Mouse (Mus musculus): ENCODE data around the gene Fam43a.

The Fam43a gene

GRCm38 (mm10) chr16:30595835-30596557 lies 3.5 kb upstream of the Fam43a start:
- no peak for DNase-seq (ENCODE audit: low read depth, low spot score)

DNA sequence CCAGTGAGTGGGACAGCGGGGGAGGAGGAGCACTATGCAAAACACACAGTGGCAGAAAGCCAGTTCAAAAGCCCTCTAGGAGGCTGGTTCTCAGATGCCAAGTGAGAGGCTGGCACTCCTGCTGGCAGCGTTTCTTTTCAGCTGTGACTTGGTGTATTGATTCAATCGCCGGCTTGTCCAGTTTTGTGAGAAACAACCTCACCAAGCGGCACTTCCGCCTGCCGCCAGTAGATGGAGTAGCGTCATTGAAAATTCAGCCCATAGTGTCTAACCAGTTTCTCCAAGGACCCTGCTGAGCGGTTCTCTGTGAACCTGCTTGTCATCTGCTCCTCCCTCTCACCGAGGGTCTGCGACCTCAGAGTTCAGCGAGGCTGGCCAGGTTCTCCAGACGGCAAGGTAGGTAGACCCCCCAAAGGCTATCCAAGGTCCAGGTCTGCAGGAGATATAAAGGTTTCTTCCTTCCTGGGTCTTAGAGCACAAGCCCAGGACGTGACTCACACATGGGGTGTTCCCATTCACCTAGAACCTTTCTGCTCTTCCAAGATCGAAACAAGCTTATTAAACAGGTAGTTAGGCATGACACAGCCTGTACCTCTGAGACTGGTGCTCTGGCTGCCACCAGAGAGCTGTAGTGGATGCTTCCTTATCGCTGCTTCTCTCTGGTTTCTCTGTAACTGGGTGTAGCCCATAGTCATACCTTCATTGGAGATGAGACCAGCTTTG lies 2.4 kb upstream of the Fam43a start:
- DNase-seq (ENCODE audit: low read depth, low spot score), result peak; percentile 70

- DNase-seq (ENCODE audit: low read depth, low spot score), result peak; percentile 58
Measured at GRCm38 (mm10) chr16:30600431-30601045, 1.0 kb downstream of the Fam43a start.

- DNase-seq (ENCODE audit: low read depth, low spot score), result peak; percentile 44
Measured at GRCm38 (mm10) chr16:30601046-30601832, 1.7 kb downstream of the Fam43a start.

DNA sequence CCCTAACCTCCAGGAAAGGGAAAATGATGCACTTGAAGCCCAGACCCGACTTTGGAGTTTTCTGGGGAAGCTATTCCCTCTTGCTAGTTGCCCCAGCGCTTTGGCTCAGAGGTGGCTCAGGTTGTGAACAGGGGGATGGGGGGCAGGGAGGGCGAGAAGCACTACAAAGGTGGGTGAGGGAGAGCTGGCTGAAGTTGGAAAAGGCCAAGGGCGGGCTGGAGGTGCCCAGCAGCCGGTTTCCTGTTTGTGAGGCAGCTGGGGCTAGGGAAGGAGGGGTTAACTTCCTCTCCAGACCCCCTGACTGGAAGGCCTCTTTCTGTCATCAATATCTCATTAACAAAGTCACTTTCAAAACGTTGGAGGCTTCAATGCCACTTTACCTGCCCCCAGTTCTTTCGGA lies 2.4 kb downstream of the Fam43a start:
- no peak for DNase-seq (ENCODE audit: low read depth, low spot score)

DNA sequence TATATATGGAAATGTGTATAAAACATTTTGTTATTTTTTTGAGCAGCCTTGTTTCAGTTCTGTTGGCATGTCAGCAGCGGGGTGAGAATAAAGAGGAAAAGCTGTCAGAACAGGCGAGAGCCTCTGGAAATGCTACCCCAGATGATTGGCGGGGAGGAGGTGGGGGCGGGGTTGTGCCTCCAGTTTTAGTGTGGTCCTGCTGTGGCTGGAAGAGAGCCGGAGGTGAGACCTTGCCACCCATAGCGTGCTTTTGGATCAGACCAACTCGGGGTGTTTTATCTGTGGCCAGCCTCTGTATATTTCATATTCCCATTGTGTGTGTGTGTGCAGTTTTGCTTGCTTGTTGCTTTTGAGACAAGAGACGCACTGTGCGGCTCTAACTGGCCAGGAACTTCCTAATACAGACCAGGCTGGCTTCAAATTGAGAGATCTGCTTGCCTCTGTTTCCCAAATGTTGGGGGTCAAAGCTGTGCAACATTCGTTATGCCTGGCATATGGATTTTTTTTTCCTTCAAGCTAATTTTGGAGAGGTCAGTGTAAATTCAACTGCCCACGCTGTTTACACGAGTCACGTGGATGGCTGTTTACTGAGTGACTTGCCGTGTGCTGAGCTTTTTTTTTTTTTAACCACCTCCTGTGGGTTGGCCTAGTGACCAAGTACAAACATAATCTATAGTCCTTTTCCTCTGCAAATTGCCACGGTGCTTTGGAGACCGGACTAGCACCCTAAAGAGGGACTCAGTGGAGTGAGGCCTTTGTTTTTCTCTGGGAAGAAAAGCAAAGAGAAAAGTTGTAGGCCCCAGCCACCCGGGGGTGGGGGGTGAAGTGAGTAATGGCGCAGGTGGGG lies 3.4 kb downstream of the Fam43a start:
- no peak for DNase-seq (ENCODE audit: low read depth, low spot score)

- DNase-seq (ENCODE audit: low read depth, low spot score), result peak; percentile 44
Measured at GRCm38 (mm10) chr16:30603531-30603842, 4.0 kb downstream of the Fam43a start.

GRCm38 (mm10) chr16:30604061-30604806 lies 4.7 kb downstream of the Fam43a start:
- no peak for DNase-seq (ENCODE audit: low read depth, low spot score)

DNA sequence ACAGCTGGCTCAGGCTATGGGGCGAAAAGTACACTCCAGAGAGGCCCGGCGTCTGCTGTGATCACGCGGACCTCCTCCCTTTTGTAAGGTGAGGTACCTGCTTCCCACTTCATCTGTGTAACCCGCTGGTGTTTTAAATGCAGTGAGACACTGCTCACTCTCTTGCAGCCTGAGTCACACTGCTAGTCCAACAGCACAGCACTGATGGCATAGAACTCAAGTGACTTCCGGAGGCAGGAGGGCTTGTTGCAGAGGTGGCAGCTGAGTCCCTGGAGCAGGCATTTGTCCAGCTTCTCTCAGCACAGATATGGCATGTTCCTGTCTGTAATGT lies 5.2 kb downstream of the Fam43a start:
- no peak for DNase-seq (ENCODE audit: low read depth, low spot score)

- DNase-seq (ENCODE audit: low read depth, low spot score), result no peak
Measured at GRCm38 (mm10) chr16:30605528-30605927, 6.0 kb downstream of the Fam43a start.

GRCm38 (mm10) chr16:30607868-30608267 lies 8.3 kb downstream of the Fam43a start:
- DNase-seq (ENCODE audit: low read depth, low spot score), result no peak

- DNase-seq (ENCODE audit: low read depth, low spot score), result no peak
Measured at GRCm38 (mm10) chr16:30611331-30611730, 11.8 kb downstream of the Fam43a start.

- no peak for DNase-seq (ENCODE audit: low read depth, low spot score)
Measured at GRCm38 (mm10) chr16:30613122-30613521, 13.6 kb downstream of the Fam43a start.

GRCm38 (mm10) chr16:30614122-30614521 lies 14.6 kb downstream of the Fam43a start:
- DNase-seq (ENCODE audit: low read depth, low spot score), result no peak

GRCm38 (mm10) chr16:30614705-30615317 lies 15.3 kb downstream of the Fam43a start:
- no peak for DNase-seq (ENCODE audit: low read depth, low spot score)

DNA sequence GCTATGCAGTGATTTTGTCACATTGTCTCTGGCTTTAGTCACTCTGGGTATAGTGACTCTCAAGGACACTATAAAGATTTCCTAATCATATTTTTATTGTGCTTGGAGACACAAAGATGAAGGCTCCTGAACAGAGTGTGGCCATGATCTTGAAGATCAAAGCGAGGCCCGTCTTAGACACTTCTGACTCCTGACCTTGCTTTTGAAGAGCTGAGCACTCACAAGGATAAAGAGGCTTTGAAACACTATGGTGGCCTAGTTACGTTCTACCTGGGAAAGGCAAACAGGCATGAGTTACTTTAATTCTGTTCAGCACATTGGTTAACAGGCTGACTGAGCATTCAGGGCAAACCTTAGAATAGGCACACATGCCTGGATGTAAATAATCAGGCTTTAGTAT lies 16.8 kb downstream of the Fam43a start:
- no peak for DNase-seq (ENCODE audit: low read depth, low spot score)

DNA sequence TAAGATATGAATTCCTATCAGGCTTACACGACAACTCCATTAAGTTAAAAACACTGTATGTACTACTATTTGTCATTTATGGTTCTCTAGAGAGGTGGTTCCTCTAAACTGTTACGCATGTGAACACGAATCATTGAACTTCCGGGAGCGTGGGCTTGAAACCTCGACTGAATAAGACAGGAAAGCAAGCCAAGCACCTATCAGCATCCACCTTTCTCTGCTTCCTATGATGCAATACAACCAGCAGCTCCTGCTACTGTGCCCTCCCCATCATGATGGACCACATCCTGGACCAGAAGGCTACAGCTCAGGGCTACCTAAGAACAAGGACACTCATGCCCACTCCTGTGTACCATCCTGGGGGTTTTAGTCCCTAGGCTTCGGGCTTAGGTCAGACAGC lies 24.1 kb downstream of the Fam43a start:
- DNase-seq (ENCODE audit: low read depth, low spot score), result no peak

GRCm38 (mm10) chr16:30624640-30625039 lies 25.1 kb downstream of the Fam43a start:
- no peak for DNase-seq (ENCODE audit: low read depth, low spot score)

GRCm38 (mm10) chr16:30627586-30628337 lies 28.2 kb downstream of the Fam43a start:
- DNase-seq (ENCODE audit: low read depth, low spot score), result no peak
